Mouse (Mus musculus): Measurements from ENCODE around the gene Hcn2. TPM values are rescaled to one million over a fixed set of nuclear protein-coding genes. Genes with fewer than 3 reads are reported as not detected.

Hcn2 gene
- 0.04 and 0.10 TPM in 2 replicates for polyA plus RNA-seq (2015; fragmentation: Nextera tagmentation; extraction: Ambion mirVana)

DNA sequence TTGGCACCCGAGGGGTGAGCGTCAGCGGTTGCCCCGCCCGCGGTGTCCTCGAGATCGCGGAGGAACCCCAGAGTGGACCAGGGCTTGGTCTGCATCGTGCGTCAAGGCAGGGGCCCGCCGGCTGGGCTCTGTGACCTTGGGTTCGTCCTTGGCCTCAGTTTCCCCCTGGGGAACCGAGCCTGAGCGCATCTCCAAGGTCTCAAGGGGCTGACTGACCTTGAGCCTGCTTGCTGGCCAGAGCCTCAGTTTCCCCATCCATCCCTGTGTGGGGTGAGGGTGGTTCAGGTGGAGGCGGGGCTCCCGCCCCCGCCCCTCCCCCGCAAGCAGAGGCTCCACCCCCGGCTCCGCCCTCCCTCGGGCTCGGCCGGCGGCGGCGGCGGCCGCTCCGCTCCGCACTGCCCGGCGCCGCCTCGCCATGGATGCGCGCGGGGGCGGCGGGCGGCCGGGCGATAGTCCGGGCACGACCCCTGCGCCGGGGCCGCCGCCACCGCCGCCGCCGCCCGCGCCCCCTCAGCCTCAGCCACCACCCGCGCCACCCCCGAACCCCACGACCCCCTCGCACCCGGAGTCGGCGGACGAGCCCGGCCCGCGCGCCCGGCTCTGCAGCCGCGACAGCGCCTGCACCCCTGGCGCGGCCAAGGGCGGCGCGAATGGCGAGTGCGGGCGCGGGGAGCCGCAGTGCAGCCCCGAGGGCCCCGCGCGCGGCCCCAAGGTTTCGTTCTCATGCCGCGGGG is at the start of gene Hcn2:
TSS of gene Hcn2 (plus strand) at position 381 of the 734 bp plus-strand sequence.

GRCm38 (mm10) chr10:79668771-79669575 is 47.5 kb upstream of the Hcn2 start, which contains the start of gene Tpgs1:
TSS of gene Tpgs1 (plus strand) at chr10:79669369.

DNA sequence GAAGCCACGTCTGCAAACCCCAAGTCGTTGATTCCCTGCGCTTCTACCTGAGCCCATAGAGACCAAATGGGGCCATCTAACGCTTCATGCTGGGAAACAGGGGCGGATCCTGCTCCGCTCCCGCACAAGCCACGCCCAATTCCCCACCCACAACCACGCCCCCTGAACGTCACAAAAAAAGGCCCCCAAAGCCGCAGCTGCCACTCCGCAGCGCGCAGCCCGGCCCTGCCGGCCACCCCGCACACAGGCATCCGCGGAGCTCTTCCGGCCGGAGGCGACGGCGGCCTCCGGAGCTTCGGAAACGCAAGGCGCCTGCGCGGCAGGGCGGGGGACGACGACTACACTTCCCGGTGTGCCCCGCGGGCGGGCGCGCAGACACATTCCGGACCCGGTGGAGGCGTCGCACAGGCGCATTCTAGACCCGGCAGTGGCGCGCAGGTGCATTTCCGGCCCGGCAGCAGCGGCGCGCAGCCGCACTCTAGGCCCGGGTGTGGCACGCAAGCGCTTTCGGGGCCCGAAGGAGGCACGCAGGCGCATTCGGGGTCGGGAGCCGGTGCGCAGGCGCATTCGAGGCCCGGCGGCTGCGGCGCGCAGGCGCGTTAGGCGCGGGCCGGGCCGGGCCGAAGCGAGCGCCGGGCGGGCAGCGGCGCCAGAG is 34.7 kb upstream of the Hcn2 start, which contains the start of gene Cdc34:
TSS of gene Cdc34 (plus strand) at position 605 of the 655 bp plus-strand sequence.

GRCm38 (mm10) chr10:79688720-79689119 is 27.7 kb upstream of the Hcn2 start, which contains the start of gene Gzmm:
TSS of gene Gzmm (plus strand) at chr10:79689020.

DNA sequence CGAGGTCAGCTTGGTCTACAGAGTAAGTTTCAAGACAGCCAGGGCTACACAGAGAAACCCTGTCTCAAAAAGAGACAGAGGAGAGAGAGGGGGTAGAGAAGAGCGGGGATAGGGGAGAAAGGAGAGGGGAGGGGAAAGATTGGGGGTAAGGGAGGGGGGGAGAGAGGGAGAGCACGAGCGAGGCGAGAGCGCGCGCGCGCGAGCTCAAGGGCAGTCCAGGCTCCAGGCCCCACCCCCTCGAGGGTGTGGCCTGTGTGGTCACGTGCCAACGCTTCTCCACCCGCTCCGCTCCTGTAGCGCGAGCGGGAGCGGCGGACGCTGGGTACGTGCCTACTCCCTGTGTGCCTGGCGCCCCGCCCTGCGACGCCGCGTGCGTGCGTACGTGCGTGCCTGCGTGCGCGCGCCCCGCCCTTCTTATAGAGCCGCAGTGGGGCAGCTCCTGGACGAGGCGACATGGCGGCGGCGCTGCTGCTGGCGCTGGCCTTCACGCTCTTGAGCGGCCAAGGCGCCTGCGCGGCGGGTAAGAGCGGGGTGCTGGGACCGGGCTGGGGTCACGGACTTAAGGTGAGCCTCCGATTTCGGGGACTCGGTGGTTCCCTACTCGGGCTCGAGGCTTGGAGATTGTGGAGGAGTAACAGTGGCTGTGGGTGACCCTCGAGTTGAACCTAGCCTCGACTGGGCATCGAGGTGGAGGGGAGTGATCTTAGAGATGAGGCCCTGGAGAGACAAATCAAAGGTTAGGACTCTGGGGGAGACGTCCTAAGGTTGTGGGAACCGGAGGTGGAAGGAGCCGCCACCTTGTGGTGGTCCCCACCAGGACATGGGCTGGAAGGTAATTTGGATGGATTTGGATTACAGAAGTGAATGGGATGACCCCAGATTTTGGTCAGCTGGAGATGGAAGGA is 12.1 kb upstream of the Hcn2 start, which contains the start of gene Bsg:
TSS of gene Bsg (plus strand) at position 427 of the 905 bp plus-strand sequence.

GRCm38 (mm10) chr10:79745898-79746773 is 29.7 kb downstream of the Hcn2 start, which contains the start of gene Polrmt:
TSS of gene Polrmt (minus strand) at chr10:79746581.

GRCm38 (mm10) chr10:79754856-79755516 is 38.6 kb downstream of the Hcn2 start, which contains the start of gene Fgf22:
TSS of gene Fgf22 (plus strand) at chr10:79755076.

DNA sequence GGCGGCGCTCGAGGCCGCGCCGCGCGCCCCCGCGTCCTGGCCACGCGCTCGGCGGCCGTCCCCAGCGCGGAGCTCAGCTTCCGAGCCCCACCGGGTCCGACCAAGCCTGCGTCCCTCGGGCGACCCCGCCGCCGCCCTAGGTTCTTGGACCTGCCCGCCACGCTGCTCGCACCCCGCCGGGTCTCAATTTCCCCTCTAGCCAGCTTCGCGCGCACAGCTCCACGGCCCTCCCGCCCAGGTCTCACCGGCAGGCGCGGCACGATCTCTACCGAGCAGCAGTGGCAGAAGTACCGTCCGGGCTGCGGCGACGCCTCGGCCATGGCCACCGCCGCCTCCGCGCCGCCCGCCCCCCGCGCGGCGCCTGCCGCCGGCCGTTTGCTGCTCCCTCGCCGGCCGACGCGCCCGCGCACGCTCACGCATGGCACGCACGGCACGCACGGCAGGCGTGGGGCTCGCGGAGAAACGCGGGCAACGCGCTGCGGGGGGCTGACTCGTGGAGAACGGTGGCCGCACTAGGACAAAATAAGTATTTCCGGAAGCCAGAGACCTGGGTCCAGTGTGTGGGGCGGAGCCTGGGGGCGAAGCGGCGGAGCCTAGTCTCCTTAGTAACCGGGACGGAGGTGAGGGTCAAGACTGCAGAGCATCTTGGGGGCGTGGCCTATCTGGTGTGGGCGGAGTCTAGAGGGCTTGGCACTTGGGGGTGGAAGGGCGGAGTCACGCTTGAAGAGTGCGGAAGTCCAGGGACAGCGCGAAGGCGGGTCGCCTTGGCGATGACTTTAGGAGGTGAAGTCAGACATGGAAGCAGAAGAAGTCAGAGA is 50.3 kb downstream of the Hcn2 start, which contains the start of gene Rnf126:
TSS of gene Rnf126 (minus strand) at position 445 of the 818 bp plus-strand sequence.

GRCm38 (mm10) chr10:79777103-79777531 is 60.7 kb downstream of the Hcn2 start, which contains the start of gene Fstl3:
TSS of gene Fstl3 (plus strand) at chr10:79777272.

Other genes with a start within 250 kb of the Hcn2 start
- not detected in 2 replicates for gene Vmn2r83, start 247.9 kb upstream of the Hcn2 start, polyA plus RNA-seq (2015; fragmentation: Nextera tagmentation; extraction: Ambion mirVana)
- 2.2 and 3.5 TPM in 2 replicates for gene Plpp2, start 182.8 kb upstream of the Hcn2 start, polyA plus RNA-seq (2015; fragmentation: Nextera tagmentation; extraction: Ambion mirVana)
- gene Mier2, start 161.4 kb upstream of the Hcn2 start, polyA plus RNA-seq (2015; fragmentation: Nextera tagmentation; extraction: Ambion mirVana): 20.8 and 20.9 TPM in 2 replicates
- not detected in 2 replicates for gene Theg, start 129.3 kb upstream of the Hcn2 start, polyA plus RNA-seq (2015; fragmentation: Nextera tagmentation; extraction: Ambion mirVana)
- not detected in 2 replicates for gene C2cd4c, start 102.6 kb upstream of the Hcn2 start, polyA plus RNA-seq (2015; fragmentation: Nextera tagmentation; extraction: Ambion mirVana)
- 1.3 and 1.8 TPM in 2 replicates for gene Shc2, start 78.7 kb upstream of the Hcn2 start, polyA plus RNA-seq (2015; fragmentation: Nextera tagmentation; extraction: Ambion mirVana)
- gene Odf3l2, start 70.9 kb upstream of the Hcn2 start, polyA plus RNA-seq (2015; fragmentation: Nextera tagmentation; extraction: Ambion mirVana): 0.13 TPM in 1 of 2 replicates, not detected in the other
- gene Madcam1, start 52.1 kb upstream of the Hcn2 start, polyA plus RNA-seq (2015; fragmentation: Nextera tagmentation; extraction: Ambion mirVana): 0.77 and 1.5 TPM in 2 replicates
- gene Tpgs1, start 47.3 kb upstream of the Hcn2 start, polyA plus RNA-seq (2015; fragmentation: Nextera tagmentation; extraction: Ambion mirVana): 36.8 and 43.0 TPM in 2 replicates
- 329 and 340 TPM in 2 replicates for gene Cdc34, start 34.4 kb upstream of the Hcn2 start, polyA plus RNA-seq (2015; fragmentation: Nextera tagmentation; extraction: Ambion mirVana)
- 0.26 and 0.43 TPM in 2 replicates for gene Gzmm, start 27.6 kb upstream of the Hcn2 start, polyA plus RNA-seq (2015; fragmentation: Nextera tagmentation; extraction: Ambion mirVana)
- 614 and 720 TPM in 2 replicates for gene Bsg, start 12.1 kb upstream of the Hcn2 start, polyA plus RNA-seq (2015; fragmentation: Nextera tagmentation; extraction: Ambion mirVana)
- 22.6 and 26.4 TPM in 2 replicates for gene Polrmt, start 29.9 kb downstream of the Hcn2 start, polyA plus RNA-seq (2015; fragmentation: Nextera tagmentation; extraction: Ambion mirVana)
- gene Fgf22, start 38.4 kb downstream of the Hcn2 start, polyA plus RNA-seq (2015; fragmentation: Nextera tagmentation; extraction: Ambion mirVana): 0.14 and 0.51 TPM in 2 replicates
- gene Rnf126, start 50.3 kb downstream of the Hcn2 start, polyA plus RNA-seq (2015; fragmentation: Nextera tagmentation; extraction: Ambion mirVana): 58.3 and 61.0 TPM in 2 replicates
- 3.3 and 3.8 TPM in 2 replicates for gene Fstl3, start 60.6 kb downstream of the Hcn2 start, polyA plus RNA-seq (2015; fragmentation: Nextera tagmentation; extraction: Ambion mirVana)
- not detected in 2 replicates for gene Prss57, start 74.3 kb downstream of the Hcn2 start, polyA plus RNA-seq (2015; fragmentation: Nextera tagmentation; extraction: Ambion mirVana)
- gene Palm, start 76.9 kb downstream of the Hcn2 start, polyA plus RNA-seq (2015; fragmentation: Nextera tagmentation; extraction: Ambion mirVana): 22.3 and 27.1 TPM in 2 replicates
- gene Misp, start 104.4 kb downstream of the Hcn2 start, polyA plus RNA-seq (2015; fragmentation: Nextera tagmentation; extraction: Ambion mirVana): not detected in 2 replicates
- gene Ptbp1, start 137.8 kb downstream of the Hcn2 start, polyA plus RNA-seq (2015; fragmentation: Nextera tagmentation; extraction: Ambion mirVana): 49.8 and 68.7 TPM in 2 replicates
- 0.76 and 0.79 TPM in 2 replicates for gene Prtn3, start 157.8 kb downstream of the Hcn2 start, polyA plus RNA-seq (2015; fragmentation: Nextera tagmentation; extraction: Ambion mirVana)
- gene Plppr3, start 158.0 kb downstream of the Hcn2 start, polyA plus RNA-seq (2015; fragmentation: Nextera tagmentation; extraction: Ambion mirVana): 1.9 TPM in 2 replicates
- gene Elane, start 169.6 kb downstream of the Hcn2 start, polyA plus RNA-seq (2015; fragmentation: Nextera tagmentation; extraction: Ambion mirVana): 0.24 and 1.7 TPM in 2 replicates
- gene Cfd, start 174.2 kb downstream of the Hcn2 start, polyA plus RNA-seq (2015; fragmentation: Nextera tagmentation; extraction: Ambion mirVana): 53.1 and 1,890 TPM in 2 replicates
- gene Med16, start 192.3 kb downstream of the Hcn2 start, polyA plus RNA-seq (2015; fragmentation: Nextera tagmentation; extraction: Ambion mirVana): 22.4 and 23.7 TPM in 2 replicates
- 15.9 TPM in 1 of 2 replicates, not detected in the other for gene Gm26602, start 194.2 kb downstream of the Hcn2 start, polyA plus RNA-seq (2015; fragmentation: Nextera tagmentation; extraction: Ambion mirVana)
- gene Kiss1r, start 200.3 kb downstream of the Hcn2 start, polyA plus RNA-seq (2015; fragmentation: Nextera tagmentation; extraction: Ambion mirVana): 0.36 and 0.54 TPM in 2 replicates
- gene R3hdm4, start 204.6 kb downstream of the Hcn2 start, polyA plus RNA-seq (2015; fragmentation: Nextera tagmentation; extraction: Ambion mirVana): 89.9 and 90.5 TPM in 2 replicates
- 0.69 and 2.1 TPM in 2 replicates for gene Arid3a, start 210.4 kb downstream of the Hcn2 start, polyA plus RNA-seq (2015; fragmentation: Nextera tagmentation; extraction: Ambion mirVana)
- gene Wdr18, start 243.5 kb downstream of the Hcn2 start, polyA plus RNA-seq (2015; fragmentation: Nextera tagmentation; extraction: Ambion mirVana): 55.1 and 61.1 TPM in 2 replicates

Measured in skeletal muscle tissue, postnatal 0 days (tissue).